Mouse (Mus musculus): Measurements from ENCODE around the gene Ctcfl.

DNA sequence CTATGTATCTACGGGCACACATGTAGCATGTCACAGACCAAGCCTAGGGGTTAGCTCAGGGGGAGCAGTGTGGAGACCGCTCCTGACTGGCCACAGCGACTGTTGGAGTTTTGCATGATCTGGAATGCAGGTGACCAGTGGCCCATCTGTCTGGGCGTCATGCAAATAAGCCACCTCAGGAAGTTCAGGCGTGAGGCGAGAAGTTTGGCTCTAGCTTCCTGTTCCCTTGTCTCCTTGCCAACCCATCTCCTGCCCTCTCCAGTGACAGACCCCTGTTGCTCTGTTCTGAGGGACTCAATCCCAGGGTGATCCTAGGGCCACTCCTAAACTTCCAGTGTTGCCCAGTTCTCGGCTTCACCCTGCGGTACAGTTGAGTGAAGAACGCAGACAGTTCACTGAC lies 58.9 kb downstream of the Ctcfl start:
- no peak for TF ChIP-seq CTCF (IDR thresholded peaks at IDR 0.05; ENCODE audit: borderline replicate concordance, control insufficient read depth, extremely low read depth, insufficient read depth, low read length, poor library complexity)
- no peak for TF ChIP-seq POLR2A (IDR thresholded peaks at IDR 0.05; ENCODE audit: control insufficient read depth, extremely low read depth, insufficient read depth, low read length, poor library complexity)

All from thymus, adult 2 months (tissue).